Mouse (Mus musculus) induced T-regulatory cell, adult 2 months (primary cell): Measurements from ENCODE around the gene Tdrd7.

Experiments used
- DNase-seq: peaks from one replicate; pipeline ENCODE4 v3.0.0-alpha.2; 2012; ENCODE audit warnings: low read depth

Tdrd7 gene

DNA sequence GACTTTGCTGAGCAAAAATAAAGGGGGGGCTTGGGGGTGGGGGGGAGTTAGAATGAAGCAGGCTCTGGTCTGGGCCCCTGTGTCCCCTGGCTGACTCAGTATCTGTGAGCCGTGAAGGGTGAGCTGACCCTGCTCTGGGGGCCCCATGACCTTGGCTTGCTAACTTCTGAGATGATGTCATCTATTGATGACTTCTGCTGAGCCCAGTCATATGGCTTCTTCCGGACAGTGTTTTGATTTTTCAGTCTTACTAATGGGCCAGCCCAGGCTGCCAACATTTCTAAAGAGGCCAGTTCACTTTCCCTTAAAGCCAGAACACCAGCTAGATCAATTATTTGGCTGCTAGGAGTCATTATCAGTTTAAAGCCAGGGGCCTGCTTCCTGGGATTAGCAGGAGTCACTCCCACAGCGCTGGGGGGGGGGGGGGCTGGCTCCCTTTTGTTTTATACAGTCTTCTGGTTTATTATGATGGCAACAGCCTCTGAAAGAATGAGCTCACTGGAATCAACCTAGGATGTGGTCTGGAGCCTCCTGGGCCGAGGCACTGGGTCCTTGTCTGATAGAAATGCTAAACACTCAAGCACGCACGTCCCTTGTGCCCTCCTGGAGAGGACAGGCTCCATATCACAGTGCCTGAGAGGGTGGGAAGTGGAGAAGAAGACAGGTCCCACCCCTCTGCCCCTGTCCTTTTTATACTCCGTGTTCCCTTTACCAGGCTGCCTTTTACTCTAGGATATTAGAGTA, 76.8 kb downstream of the Tdrd7 start:
- peak; percentile 22 for DNase-seq

DNA sequence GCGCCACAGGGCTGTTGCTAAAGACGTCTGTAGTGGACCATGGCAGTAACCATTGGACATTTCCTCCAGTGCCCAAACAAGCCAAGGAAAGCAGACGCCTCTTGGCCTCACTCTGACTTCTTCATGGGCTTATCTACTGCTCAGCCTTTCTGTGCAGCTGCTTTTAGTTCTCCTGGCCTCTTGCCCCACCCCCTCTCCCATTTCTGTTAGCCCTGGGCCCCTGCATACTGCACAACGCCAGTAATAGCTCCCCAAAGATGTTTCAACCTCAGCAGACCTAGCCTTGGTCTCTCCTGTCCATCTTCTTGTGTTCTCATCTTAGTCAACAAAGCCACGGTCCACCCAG, 77.3 kb downstream of the Tdrd7 start:
- no peak for DNase-seq

DNA sequence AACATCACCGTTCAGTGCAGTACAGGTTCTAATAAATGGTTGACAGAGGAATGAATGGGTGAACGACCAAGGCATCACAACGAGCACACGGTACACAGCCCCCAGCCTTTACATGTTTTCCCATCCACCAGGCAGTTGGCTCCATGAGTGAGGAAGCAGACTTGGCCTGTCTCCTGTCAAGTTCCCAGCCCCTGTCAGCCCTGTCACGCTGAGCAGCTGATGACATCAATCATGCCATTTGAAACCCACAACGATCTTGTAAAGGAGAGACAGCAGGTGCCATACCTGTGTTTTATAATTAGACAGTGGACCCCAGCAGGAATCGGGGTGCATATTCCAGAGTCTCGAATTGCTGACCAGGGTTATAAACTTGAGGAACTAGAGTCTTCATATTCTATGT, 78.2 kb downstream of the Tdrd7 start:
- DNase-seq: no peak

DNA sequence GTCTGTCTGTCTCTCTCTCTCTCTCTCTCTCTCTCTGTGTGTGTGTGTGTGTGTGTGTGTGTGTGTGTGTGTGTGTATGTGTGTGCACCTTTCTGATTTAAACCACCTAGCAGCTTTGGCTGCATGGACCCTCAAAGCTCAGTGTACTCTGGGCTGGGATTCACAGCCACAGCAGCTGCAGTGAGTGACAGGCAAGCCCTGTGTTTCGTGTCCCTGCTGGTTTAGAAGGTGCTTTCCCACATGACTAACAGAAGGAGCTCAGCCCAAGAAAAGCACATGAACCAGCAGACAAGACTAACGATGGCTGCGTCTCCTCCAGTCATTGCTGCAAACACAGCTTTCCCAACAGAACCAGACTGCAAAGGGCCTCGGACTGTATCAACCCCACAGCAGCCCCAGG, 82.8 kb downstream of the Tdrd7 start:
- no peak for DNase-seq

DNA sequence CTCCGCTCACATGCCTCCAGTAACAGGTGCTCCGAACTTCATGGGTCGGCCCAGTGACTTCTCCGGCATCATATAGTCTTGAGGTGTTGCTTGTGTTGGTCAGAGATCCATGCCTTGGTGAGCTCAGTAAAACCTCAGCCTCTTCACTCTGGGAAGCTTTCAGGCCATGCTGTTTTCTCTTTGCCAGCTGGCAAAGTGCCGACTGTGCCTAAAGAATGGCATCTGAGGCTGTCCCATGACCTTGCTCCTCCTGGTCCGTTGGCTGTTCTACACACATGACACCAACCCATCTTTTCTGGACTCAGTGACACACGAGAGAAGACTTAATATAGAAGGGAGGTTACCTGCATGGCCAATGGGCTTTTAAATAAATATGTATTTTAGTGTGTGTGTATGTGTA, 83.3 kb downstream of the Tdrd7 start:
- no peak for DNase-seq

DNA sequence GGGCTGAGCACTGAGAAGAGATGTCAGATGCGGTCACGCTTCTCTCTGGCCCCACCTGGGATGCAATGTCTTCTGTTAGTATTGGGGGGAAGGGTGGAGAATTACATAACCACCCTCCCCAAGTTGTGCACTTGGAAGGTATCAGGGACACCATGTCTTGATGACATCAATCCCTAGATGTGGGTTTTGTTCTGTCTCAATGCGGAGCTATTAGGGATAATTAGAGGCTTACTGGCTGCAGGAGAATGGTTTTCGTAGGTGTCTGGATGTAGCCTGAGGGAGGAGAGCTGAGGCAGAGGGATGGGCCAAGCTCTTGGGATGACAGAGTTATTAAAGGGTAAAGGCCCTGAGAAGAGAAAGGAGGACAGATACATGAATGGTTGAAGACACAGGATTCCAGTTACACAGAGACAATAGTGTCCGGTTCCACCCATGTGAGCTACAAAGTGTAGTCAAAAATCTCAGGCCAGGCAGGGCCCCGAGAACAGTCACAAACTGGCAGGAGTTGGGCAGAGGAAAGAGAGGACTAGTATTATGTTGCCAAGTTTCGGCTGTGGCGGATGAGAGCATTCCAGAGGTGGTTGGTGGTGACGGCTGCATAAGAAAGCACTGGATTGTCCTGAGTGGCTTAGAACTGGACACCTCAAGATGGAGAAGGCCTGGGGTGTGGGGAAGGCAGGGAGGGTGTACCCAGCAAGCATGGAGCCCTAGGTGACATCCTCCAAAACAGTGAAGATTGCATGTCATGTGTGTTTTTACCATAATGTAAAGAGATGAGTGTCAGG, 88.4 kb downstream of the Tdrd7 start:
- DNase-seq: no peak

DNA sequence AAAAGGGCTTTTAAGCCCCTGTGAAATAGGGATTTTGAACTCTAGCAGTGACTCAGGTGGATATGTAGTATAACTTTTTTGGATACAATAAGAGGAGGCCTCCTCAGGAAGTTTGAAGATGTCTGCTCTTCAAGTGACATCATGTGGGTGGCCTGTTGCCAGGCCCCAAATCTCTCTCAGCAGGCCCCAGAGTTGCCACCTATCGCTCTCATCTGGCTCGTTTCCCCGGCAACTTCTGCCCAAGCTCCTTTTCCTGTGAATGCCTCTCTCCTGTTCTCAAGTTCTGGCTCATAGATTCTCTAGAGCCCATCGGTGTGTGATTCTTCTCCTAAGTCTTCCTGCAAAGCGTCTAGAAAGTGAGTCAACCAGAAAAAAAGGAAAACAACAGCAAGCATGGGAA, 91.0 kb downstream of the Tdrd7 start:
- no peak for DNase-seq

DNA sequence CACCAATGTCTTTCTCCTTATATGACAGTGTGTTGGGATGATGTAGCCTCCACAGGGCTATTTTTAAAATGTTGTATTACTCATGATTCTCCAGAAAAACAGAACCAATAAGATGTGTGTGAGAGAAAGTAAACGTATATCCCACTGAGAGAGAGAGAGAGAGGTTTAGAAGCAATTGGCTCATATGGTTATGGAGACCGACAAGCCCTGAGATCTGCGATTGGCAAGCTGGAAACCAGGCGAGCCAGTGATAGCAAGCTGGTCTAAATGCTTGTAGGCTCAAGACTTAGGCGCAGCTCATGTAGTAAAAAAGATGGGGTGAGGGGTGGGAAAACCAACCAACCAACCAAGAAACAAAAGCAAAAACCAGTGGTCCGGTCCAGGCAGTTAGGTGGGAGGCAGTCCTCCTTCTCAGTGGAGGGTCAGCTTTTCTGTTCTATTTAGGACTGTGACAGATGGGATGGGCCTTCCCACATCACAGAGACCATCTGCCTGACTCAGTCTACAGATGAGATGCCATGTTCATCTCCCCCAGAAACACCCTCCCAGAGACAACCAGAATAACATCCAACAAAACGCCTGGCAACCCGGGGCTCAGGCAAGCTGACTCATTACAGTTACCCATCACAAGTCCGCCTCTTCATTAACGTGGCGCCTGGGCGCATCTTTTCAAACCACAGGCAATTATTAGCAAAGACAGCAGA, 96.3 kb downstream of the Tdrd7 start:
- no peak for DNase-seq

DNA sequence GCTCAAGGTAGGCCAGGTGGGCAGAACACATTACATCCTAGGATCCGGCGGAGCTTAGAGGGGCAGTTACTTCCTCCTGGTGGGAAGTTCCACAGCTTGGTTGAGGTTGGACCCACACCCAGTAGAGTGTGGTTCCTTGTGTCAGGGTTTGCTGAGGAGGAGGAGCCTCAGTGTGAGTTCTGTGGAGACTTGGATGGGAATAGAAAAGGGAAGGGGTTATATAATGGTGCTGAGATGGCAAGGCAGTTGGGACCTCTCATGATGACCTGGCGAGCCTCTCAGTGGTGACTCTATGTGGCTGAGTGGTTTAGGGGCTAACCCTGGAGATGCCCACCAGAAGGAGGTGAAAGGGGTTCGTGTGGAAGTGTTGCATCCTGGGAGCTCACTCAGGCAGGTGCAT, 98.7 kb downstream of the Tdrd7 start:
- DNase-seq: no peak

DNA sequence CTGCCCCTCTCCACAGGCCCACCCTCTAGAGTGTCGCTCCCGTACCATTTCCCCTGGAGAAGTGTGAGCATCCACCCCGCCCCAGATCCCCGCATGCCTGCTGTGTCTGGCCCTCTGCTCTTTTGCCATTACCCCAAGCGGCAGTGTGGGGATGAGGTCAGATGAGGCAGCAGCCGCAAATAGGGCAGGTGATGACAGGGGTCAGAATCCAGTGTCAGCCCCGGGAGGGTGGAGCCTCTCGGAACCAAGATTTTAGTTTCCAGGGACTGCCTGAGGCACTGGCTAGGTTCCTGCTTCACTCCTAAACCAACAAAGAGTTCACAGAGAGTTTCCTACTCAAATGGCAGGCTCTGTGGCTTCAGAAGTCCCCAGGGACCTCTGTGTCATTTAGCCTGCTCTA, 99.1 kb downstream of the Tdrd7 start:
- no peak for DNase-seq

DNA sequence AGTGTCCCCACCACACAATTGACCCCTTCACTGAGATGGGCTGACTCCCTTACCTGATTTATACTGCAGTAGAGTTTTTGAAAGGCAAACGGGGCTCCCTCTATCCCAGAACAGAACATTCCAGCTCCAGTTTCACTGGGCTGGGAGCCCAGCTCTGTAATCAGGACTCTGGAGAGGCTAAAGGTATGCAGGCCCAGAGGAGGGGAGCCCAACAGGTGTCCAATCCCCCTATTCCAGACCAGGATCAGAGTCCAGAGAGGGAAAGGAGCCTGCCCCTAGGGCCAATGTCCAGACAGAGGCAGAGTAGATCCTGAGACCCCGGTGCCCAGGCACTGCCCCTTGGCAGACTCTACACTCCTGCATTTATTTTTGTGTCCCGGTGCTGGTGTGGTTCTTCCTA, 99.8 kb downstream of the Tdrd7 start:
- no peak for DNase-seq

DNA sequence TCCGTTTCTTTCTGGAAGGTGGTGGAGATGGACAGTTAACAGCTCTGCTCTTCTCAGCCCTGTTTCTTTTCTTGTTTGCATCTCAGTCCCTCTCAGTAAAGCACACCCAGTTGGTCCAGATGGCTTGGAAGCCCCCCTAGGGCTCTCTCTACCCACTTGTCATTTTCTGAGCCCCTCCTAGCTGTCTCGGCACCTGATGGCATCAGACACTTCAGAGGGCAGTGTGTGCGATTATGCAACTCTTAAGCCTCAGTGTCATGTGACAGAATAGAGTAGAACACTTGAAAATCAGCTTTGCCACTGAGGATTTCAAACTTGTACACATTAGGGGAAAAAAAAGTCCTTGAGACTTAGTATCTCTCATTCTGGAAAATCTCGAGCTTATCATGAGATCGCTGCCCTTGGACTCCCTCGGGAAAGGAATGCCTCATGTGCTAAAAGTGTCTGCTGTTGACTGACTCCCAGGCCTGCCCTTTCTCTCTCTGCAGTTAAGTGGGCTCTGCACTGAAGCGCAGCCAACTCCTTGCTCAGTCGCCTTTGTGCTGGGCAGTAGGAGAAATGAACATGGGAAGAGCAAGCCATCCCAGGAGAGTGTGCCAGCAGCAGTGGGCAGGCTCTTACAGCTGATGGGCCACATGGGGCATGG, 100.7 kb downstream of the Tdrd7 start:
- no peak for DNase-seq

DNA sequence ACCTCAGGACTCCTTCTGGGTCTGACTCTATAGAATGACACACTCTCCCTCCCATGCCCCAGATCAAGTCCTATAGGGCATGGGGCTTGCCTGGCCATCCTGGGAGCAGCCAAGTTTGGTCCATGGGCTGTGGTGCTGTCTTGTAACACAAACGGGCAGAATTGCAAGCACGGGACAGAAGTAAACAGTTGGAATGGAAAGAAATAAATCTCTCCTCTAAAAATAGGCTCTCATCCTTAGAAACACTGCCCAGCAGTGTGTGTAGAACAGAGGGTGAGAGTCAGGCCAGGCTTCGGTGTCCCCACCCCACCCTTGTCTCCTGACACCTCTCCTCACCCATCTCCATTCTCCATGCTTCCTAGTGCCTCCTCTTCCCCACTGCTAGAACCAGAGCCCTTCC, 102.9 kb downstream of the Tdrd7 start:
- DNase-seq: no peak

DNA sequence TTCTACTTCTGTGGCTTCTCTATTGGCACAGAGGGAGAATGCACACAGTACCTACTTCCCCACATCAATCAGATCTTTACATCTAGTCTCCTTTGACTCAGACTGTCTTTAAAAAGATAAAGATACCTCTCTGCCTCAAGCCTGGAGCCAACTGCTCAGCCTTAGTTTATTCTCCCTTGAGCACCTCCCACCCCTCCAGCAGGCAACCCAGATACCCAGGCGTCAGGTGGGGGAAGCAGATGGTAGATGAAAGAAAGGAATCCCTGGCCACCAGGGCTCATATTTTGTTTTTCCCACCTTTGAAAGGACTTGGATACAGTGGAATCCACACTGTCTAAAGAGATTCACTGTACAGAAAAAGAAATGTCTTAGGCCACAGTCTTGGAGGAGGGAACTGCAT, 103.4 kb downstream of the Tdrd7 start:
- DNase-seq: no peak

DNA sequence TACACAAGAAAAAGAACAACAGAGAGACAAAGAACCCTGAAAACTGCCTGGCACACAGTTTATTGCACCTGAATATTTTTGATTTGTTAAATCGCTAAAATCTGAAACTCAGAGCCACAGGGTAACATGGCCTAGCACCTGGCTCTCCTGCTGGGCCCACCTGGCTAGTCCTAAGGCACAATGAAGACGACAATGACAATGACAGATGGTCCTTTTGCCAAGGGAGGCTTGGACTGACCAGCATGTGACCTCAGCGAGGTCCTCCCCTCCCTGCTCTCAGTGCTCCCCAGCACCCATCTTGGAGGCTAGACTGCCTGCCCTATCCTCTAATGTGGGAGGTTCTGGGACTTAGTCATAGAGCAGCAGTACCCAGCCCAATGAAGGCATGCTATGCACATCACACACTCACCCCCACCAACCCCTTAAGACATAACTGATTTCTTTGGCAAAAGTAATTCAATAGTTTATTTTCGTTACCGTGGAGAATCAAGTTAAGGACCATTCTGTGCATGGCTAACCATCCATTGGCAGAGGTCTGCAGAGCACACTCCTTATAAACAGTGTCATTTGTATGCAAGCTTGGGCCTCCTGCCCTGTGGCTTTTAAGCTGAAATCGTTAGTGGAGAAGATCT, 104.8 kb downstream of the Tdrd7 start:
- DNase-seq: no peak

DNA sequence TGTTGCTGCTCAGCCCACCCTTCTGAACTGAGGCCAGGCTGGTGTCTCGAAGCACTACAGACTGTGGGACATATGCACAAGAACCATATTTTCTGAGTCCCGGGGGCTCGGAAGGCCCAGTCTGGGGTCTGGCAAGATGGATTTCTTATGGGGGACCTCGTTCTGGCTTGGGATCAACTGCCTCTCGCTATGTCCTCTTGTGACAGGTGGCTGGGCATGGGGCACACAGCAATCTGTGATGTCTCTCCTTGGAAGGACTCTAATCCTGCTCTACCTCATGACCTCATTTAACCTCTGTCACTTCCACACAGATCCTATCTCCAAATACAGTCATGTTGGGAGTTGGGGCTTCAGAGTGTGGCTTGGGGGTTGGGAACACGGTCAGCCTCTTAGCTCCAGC, 107.5 kb downstream of the Tdrd7 start:
- DNase-seq: no peak

DNA sequence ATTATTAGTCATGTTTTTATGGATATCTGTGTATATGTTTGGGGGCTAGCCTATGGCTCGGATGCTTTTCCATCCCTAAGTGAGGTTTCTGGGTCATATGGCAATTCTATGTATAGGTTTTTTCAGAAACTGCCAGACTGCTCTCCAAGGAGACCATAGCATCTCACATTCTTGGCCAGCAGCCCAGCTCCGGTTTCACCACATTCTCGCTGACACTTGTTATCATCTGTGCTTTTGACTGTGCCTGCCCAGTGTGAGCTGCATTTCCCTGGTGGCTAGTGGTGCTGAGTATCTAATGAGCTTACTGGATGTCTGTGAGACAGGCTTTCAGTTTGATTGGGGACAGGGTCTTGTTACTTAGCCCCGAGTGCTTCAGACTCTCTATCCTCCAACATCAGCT, 108.6 kb downstream of the Tdrd7 start:
- no peak for DNase-seq

DNA sequence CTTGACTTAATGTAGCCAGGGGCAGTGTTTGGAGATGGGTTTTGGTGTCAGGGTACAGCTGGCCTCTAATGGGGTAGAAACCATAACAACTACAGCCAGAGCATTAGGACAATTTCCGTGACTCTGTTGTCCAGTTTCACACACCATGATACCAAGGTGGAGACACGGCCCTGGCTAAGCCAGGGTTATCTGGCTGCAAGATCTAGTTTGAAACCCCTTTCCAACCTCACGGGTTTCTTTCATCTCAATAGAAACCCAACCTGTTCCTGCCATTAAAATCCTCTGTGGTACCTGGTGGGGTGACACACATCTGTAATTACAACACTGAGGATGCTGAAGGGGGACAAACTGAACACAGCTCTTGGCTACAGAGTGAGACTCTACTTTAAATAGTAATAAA, 110.5 kb downstream of the Tdrd7 start:
- DNase-seq: no peak

DNA sequence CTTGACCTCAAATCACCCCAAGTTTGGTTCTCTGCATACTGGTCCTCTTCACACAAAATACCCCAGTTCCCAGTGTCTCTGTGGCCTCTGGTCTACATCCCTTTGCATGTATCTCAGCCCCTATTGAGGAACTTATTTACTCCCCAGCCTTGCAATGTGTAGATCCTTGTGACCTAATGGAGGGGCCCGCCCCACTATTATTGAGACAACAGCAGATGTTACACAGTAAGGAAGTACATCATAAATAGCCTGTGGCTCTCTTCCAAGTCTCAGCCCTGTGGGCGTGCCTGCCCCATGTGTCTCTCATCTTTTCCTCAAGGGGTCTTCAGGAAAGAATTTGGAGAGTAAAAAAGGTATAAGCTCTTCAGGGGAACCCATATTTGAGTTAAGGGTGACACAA, 111.8 kb downstream of the Tdrd7 start:
- DNase-seq: no peak

DNA sequence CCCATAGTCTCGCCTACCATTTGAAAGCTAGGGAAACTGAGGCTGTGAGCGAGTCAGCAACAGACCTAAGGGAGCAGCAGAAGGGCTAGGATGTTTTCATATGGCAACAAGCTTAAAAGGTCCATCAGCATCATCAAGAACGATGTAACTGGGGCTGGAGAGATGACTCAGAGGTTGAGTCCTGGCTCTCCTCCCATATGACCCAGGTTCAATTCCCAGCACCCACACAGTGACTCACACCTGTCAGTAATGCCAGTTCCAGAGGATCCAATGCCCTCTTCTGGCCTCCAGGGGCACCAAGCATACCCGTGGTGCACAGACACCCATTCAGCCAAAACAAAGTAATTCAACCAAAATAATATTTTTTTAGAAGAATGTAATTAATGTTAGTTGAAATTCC, 115.1 kb downstream of the Tdrd7 start:
- no peak for DNase-seq

DNA sequence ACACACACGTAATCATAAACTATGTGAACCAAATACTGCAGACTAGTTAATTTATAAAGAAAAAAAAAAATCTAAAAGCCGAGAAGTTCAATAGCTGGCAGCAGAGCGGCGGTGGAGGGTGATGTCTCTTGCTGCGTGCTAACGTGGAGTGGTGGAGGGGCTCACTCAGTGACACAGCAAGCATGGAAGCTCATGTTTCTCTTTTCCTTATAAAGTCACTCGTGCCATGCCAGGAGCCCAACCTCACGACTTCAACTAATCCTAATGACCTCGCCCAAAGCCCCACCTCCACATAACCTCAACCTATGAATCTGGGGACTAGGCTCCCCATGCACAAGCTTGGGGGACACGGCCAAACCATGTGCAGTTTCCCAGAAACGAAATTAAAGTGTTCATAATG, 117.4 kb downstream of the Tdrd7 start:
- DNase-seq: no peak
